Mouse (Mus musculus) thymus, postnatal 14 days (tissue): ENCODE data around the gene Spaca3.

Experiments
- DNase-seq: peaks from one replicate; pipeline ENCODE4 v3.0.0; 2021

The Spaca3 gene

DNA sequence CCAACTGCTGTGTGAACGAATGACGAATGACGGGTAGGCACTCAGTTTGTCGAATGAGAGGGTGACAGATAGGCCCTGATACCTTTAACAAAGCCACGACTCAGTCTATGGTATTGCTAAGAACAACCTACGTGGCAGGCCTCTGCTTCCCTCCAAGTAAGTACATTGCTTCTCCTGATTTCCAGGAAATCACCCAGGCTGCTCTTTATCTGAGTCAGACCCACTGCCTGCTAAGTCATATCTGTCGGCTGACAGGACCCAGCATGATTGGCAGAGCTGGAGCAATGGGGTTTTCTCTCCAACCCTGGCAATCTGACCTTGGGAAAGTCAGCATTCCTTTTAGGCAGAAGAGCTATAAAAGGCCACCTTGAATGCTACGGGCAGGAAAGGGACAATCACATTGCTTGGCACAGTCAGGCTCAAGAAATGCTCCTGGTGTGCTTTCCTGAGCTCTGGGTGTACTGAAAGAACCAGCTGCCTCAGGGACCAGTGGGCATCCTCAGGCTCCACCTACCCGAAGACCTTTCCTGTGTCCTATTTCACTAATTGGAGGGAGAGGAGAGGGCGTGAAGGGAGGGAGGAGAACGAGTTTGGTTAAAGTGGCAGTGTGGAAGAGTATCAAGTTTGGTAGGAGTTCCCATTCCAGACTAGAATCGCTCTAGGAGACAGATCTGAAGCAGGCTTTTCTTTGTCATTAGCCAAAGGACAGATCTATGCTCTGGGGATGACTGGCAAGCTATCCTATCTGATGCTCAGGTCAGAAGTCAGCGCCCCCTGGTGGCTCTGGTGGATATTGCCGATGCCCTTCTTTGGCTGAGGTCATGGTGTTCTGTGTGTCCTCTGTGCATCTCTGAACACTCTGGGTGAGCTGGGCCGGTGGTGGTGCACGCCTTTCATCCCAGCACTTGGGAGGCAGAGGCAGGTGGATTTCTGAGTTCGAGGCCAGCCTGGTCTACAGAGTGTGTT lies 14.6 kb downstream of the Spaca3 start:
- peak; percentile 59 for DNase-seq

- no peak for DNase-seq
These were observed 19.0 kb downstream of the Spaca3 start for GRCm38 (mm10) chr11:80877131-80877651.

GRCm38 (mm10) chr11:80878026-80878425 lies 19.9 kb downstream of the Spaca3 start:
- no peak for DNase-seq

GRCm38 (mm10) chr11:80882229-80882810 lies 24.2 kb downstream of the Spaca3 start:
- DNase-seq = no peak

DNA sequence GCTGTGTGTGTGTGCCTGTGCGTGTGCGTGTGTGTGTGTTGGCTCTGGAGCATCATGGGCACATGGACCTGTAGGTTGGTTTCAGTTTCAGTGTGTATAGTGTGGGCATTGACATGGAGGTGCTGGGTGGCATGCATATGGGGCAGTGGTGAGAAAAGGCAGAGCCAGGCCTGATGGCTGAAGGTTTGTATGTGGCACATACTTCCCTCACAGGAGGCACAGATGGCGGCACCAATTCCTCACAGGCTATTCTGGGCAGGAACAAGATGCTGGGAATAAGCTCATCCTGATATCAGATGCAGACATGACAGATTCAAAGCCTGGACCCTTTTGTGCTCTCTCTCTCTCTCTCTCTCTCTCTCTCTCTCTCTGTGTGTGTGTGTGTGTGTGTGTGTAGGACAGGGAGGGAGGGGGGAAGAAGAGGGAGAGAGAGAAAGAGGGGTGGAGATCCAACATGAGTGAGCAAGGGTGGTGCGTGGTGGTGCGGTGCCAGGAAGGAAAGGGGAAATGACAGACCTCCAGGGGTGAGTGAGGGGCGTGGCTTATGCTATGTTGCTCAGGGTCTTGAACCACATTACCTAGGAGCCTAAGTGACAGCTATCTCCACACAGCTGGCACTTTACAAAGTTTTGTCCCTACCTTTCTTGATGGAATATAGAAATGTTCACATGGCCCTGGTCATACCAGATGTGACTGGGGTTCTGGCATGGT lies 26.5 kb downstream of the Spaca3 start:
- no peak for DNase-seq

- no peak for DNase-seq
These were observed 28.2 kb downstream of the Spaca3 start for GRCm38 (mm10) chr11:80886365-80886764.

- DNase-seq = no peak
These were observed 28.9 kb downstream of the Spaca3 start for GRCm38 (mm10) chr11:80887021-80887420.

- DNase-seq = no peak
These were observed 31.3 kb downstream of the Spaca3 start for GRCm38 (mm10) chr11:80889336-80890063.

- DNase-seq = no peak
These were observed 37.7 kb downstream of the Spaca3 start for GRCm38 (mm10) chr11:80895853-80896252.

DNA sequence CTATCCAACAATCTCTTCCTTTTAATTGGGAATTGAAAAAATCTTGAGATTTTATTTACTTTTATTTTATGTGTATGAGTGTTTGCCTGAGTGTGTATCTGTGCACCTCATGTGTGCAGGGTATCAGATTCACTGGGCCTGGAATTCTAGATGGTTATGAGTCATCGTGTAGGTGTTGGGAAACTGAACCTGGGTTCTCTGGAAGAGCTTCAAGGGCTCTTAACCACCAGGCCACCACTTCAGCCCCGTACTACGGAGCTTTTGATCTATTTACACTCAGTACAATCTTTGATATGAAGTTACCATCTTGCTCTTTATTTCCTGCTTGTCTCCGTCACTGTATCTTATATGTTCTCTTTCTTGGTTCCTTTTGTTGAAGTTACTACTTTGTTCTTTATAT lies 42.4 kb downstream of the Spaca3 start:
- DNase-seq = no peak

- no peak for DNase-seq
These were observed 44.5 kb downstream of the Spaca3 start for GRCm38 (mm10) chr11:80902664-80903063.

- DNase-seq = no peak
These were observed 45.3 kb downstream of the Spaca3 start for GRCm38 (mm10) chr11:80903426-80903825.

DNA sequence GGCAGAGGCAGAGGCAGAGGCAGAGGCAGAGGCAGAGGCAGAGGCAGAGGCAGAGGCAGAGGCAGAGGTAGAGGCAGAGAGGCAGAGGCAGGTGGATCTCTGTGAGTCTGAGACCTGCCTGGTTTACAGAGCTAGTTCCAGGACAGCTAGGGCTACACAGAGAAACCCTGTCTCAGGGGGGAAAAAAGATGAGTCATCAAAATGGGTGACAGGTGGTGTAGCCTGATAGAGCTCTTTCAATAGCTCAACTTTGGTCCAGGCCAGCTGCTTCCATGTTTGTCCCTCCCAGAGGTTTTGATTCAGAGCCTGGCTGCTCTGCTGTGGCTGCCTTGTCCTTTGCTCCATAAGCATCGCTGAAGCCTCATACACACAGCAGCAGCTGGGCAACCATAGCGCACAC lies 46.4 kb downstream of the Spaca3 start:
- DNase-seq = no peak

DNA sequence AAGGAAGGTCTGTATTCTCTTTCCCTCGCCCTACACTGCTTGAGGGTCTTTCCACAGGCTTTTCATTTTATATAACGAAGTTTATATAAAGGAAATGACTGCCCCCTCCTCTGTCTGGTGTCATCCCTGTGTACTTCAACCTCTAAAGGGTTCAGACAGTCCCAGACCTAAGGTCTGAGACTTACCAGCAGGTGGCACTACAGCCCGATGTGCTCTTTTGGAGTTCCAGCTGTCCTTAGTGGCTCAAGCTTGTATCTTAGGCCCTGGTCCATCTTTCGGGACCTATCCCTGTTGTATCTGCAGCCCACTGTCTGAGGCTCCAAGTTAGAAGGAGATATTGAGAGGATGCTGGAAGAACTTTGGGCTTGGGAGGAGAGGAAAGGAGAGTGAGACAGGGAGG lies 48.3 kb downstream of the Spaca3 start:
- peak; percentile 21 for DNase-seq

GRCm38 (mm10) chr11:80907820-80908219 lies 49.7 kb downstream of the Spaca3 start:
- DNase-seq = no peak

- no peak for DNase-seq
These were observed 54.6 kb downstream of the Spaca3 start for GRCm38 (mm10) chr11:80912721-80913120.

- no peak for DNase-seq
These were observed 55.4 kb downstream of the Spaca3 start for GRCm38 (mm10) chr11:80913408-80914024.
